Mouse (Mus musculus) erythroblast, embryonic 14.5 days (primary cell): Measurements from ENCODE around the gene Tor2a. TPM values are rescaled to one million over a fixed set of nuclear protein-coding genes. Genes with fewer than 3 reads are reported as not detected.

Experiments used
- H3K27me3 ChIP-seq: 2 replicates; pipeline ENCODE4 v1.6.1; 2012; ENCODE audit warnings: inconsistent platforms; ENCODE audit not compliant: control insufficient read depth
- H3K36me3 ChIP-seq: 2 replicates; pipeline ENCODE4 v1.6.1; 2012; ENCODE audit warnings: mild to moderate bottlenecking, inconsistent platforms; ENCODE audit not compliant: control insufficient read depth
- H3K4me1 ChIP-seq: 2 replicates; pipeline ENCODE4 v1.6.1; 2012; ENCODE audit warnings: inconsistent platforms; ENCODE audit not compliant: control insufficient read depth
- H3K4me3 ChIP-seq: replicated peaks from 2 replicates; pipeline ENCODE3; 2012; ENCODE audit warnings: moderate library complexity, mild to moderate bottlenecking, inconsistent platforms
- H3K9me3 ChIP-seq: 2 replicates; pipeline ENCODE4 v1.6.1; 2012; ENCODE audit warnings: low read length, inconsistent platforms, mixed read lengths; ENCODE audit not compliant: control insufficient read depth
- GATA1 ChIP-seq: IDR thresholded peaks from 2 replicates; pipeline ENCODE4 v1.6.1; 2012; ENCODE audit warnings: low read length, inconsistent platforms, mixed read lengths
- TAL1 ChIP-seq: IDR thresholded peaks from 3 replicates; pipeline ENCODE4 v1.6.1; 2012; ENCODE audit warnings: low read length, inconsistent platforms, mixed read lengths
- polyA plus RNA-seq: library from polyadenylated mRNA; stranded (reverse); fragments of >175 nt; gene quantifications from 2 replicates; pipeline ENCODE4 v1.2.3, GENCODE M21; 2012

Gene Tor2a
- polyA plus RNA-seq, 1 experiment: 1.5 TPM

GRCm38 (mm10) chr2:32779714-32780113 is 22.7 kb downstream of the Tor2a start:
- TF ChIP-seq TAL1 (no peak), GATA1 (no peak)
- Histone ChIP-seq H3K4me1 (peaks cover 23% of the 10 kb centered on the region), H3K36me3 (no peaks in the 10 kb centered on the region), H3K27me3 (no peaks in the 10 kb centered on the region), H3K9me3 (no peaks in the 10 kb centered on the region), H3K4me3 (no peak overlapping the region)

GRCm38 (mm10) chr2:32781710-32782109 is 24.7 kb downstream of the Tor2a start:
- Histone ChIP-seq H3K36me3 (no peaks in the 10 kb centered on the region), H3K4me1 (peaks cover 4% of the 10 kb centered on the region; the same call in 1 of the 2 replicates), H3K9me3 (no peaks in the 10 kb centered on the region), H3K4me3 (no peak overlapping the region), H3K27me3 (no peaks in the 10 kb centered on the region)
- TF ChIP-seq TAL1: no peak
- no peak for TF ChIP-seq GATA1

- Histone ChIP-seq H3K36me3 (no peaks in the 10 kb centered on the region), H3K4me1 (peaks cover 2% of the 10 kb centered on the region; the same call in 1 of the 2 replicates), H3K9me3 (no peaks in the 10 kb centered on the region), H3K27me3 (no peaks in the 10 kb centered on the region), H3K4me3 (no peak within 1 kb of the TSS)
- TF ChIP-seq TAL1 (no peak), GATA1 (no peak)
Measured at GRCm38 (mm10) chr2:32784048-32784681, 27.1 kb downstream of the Tor2a start, which contains the start of gene Cfap157. Gene Cfap157 (minus strand): TSS chr2:32784428.

GRCm38 (mm10) chr2:32787176-32787575 is 30.1 kb downstream of the Tor2a start:
- TF ChIP-seq GATA1 (no peak), TAL1 (no peak)
- Histone ChIP-seq H3K4me3 (no peak overlapping the region), H3K27me3 (no peaks in the 10 kb centered on the region), H3K9me3 (no peaks in the 10 kb centered on the region), H3K36me3 (no peaks in the 10 kb centered on the region), H3K4me1 (no peaks in the 10 kb centered on the region)

GRCm38 (mm10) chr2:32788581-32788980 is 31.5 kb downstream of the Tor2a start:
- H3K36me3 ChIP-seq: no peaks in the 10 kb centered on the region
- H3K9me3 ChIP-seq: no peaks in the 10 kb centered on the region
- H3K4me1 ChIP-seq: no peaks in the 10 kb centered on the region
- TF ChIP-seq TAL1: no peak
- no peaks in the 10 kb centered on the region for H3K27me3 ChIP-seq
- H3K4me3 ChIP-seq: no peak overlapping the region

- TF ChIP-seq GATA1: no peak
- no peak for TF ChIP-seq TAL1
- Histone ChIP-seq H3K36me3 (no peaks in the 10 kb centered on the region), H3K27me3 (no peaks in the 10 kb centered on the region), H3K9me3 (no peaks in the 10 kb centered on the region), H3K4me3 (no peak overlapping the region), H3K4me1 (no peaks in the 10 kb centered on the region)
Measured at GRCm38 (mm10) chr2:32791297-32791696, 34.3 kb downstream of the Tor2a start.

GRCm38 (mm10) chr2:32795748-32796418 is 38.8 kb downstream of the Tor2a start:
- no peak for TF ChIP-seq TAL1
- no peak for TF ChIP-seq GATA1
- H3K27me3 ChIP-seq: no peaks in the 10 kb centered on the region
- H3K9me3 ChIP-seq: no peaks in the 10 kb centered on the region
- no peaks in the 10 kb centered on the region; the same call in 1 of the 2 replicates for H3K36me3 ChIP-seq
- H3K4me1 ChIP-seq: no peaks in the 10 kb centered on the region
- no peak overlapping the region for H3K4me3 ChIP-seq

- no peaks in the 10 kb centered on the region; the same call in 1 of the 2 replicates for H3K36me3 ChIP-seq
- no peak for TF ChIP-seq GATA1
- TF ChIP-seq TAL1: no peak
- H3K9me3 ChIP-seq: no peaks in the 10 kb centered on the region
- H3K4me3 ChIP-seq: no peak overlapping the region
- H3K4me1 ChIP-seq: no peaks in the 10 kb centered on the region
- H3K27me3 ChIP-seq: no peaks in the 10 kb centered on the region
Measured at GRCm38 (mm10) chr2:32798251-32798962, 41.4 kb downstream of the Tor2a start.
